Mouse (Mus musculus): ENCODE data around the gene D030056L22Rik.

GRCm38 (mm10) chr19:18725186-18725585 lies 12.2 kb downstream of the D030056L22Rik start:
- TF ChIP-seq POLR2A (IDR thresholded peaks at IDR 0.05; ENCODE audit: low read depth, low read length), result no peak
- TF ChIP-seq CTCF (conservative IDR thresholded peaks at IDR 0.05; ENCODE audit: insufficient read depth, insufficient read length, low read depth, low read length), result no peak
